Mouse (Mus musculus): ENCODE results near the gene Mast3. TPM values are rescaled to one million over a fixed set of nuclear protein-coding genes. Genes with fewer than 3 reads are reported as not detected.
A peak's percentile ranks its signal among the peaks of the same experiment; 100 is the strongest.

Mast3 gene
- polyA plus RNA-seq, 1 experiment from 2014 or later: 10.7 TPM

GRCm38 (mm10) chr8:70846371-70847154, 41.7 kb upstream of the Mast3 start:
- Histone ChIP-seq H3K9me3 (ENCODE audit: control insufficient read depth, low read depth, low read length) (no peaks in the 10 kb centered on the region), H3K4me2 (replicated peaks; ENCODE audit: low read depth, low read length) (no peak overlapping the region), H3K27me3 (ENCODE audit: control insufficient read depth, insufficient read depth, low read length) (no peaks in the 10 kb centered on the region), H3K27ac (ENCODE audit: low read length) (no peak overlapping the region), H3K36me3 (ENCODE audit: control insufficient read depth, insufficient read depth, low read length) (no peaks in the 10 kb centered on the region), H3K9ac (replicated peaks; ENCODE audit: low read depth, low read length) (no peak overlapping the region), H3K4me3 (ENCODE audit: low read depth, low read length) (no peak overlapping the region), H3K4me1 (ENCODE audit: control insufficient read depth, insufficient read depth, low read length) (no peaks in the 10 kb centered on the region)
- ATAC-seq (ENCODE audit: insufficient number of reproducible peaks, insufficient read depth, low FRiP score, low read depth): no peak
- 54% methylated on average over 15 of the region's 15 CpGs for WGBS

- H3K36me3 ChIP-seq (ENCODE audit: control insufficient read depth, insufficient read depth, low read length): no peaks in the 10 kb centered on the region
- H3K4me2 ChIP-seq (replicated peaks; ENCODE audit: low read depth, low read length): no peak overlapping the region
- no peak overlapping the region for H3K4me3 ChIP-seq (ENCODE audit: low read depth, low read length)
- H3K27ac ChIP-seq (ENCODE audit: low read length): no peak overlapping the region
- 38% methylated on average over 5 of the region's 5 CpGs for WGBS
- H3K9ac ChIP-seq (replicated peaks; ENCODE audit: low read depth, low read length): no peak overlapping the region
- ATAC-seq (ENCODE audit: insufficient number of reproducible peaks, insufficient read depth, low FRiP score, low read depth): no peak
- H3K9me3 ChIP-seq (ENCODE audit: control insufficient read depth, low read depth, low read length): no peaks in the 10 kb centered on the region
- peaks cover 5% of the 10 kb centered on the region; the same call in 1 of the 2 replicates for H3K4me1 ChIP-seq (ENCODE audit: control insufficient read depth, insufficient read depth, low read length)
- H3K27me3 ChIP-seq (ENCODE audit: control insufficient read depth, insufficient read depth, low read length): no peaks in the 10 kb centered on the region
These were observed 40.3 kb upstream of the Mast3 start for GRCm38 (mm10) chr8:70845108-70845507.

GRCm38 (mm10) chr8:70844523-70844922, 39.7 kb upstream of the Mast3 start:
- Histone ChIP-seq H3K4me2 (replicated peaks; ENCODE audit: low read depth, low read length) (no peak overlapping the region), H3K27ac (ENCODE audit: low read length) (no peak overlapping the region), H3K36me3 (ENCODE audit: control insufficient read depth, insufficient read depth, low read length) (no peaks in the 10 kb centered on the region), H3K27me3 (ENCODE audit: control insufficient read depth, insufficient read depth, low read length) (no peaks in the 10 kb centered on the region), H3K9me3 (ENCODE audit: control insufficient read depth, low read depth, low read length) (no peaks in the 10 kb centered on the region), H3K4me3 (ENCODE audit: low read depth, low read length) (no peak overlapping the region), H3K4me1 (ENCODE audit: control insufficient read depth, insufficient read depth, low read length) (peaks cover 5% of the 10 kb centered on the region; the same call in 1 of the 2 replicates), H3K9ac (replicated peaks; ENCODE audit: low read depth, low read length) (no peak overlapping the region)
- ATAC-seq (ENCODE audit: insufficient number of reproducible peaks, insufficient read depth, low FRiP score, low read depth): no peak
- WGBS: 3% methylated on average over 6 of the region's 6 CpGs

GRCm38 (mm10) chr8:70843941-70844340, 39.1 kb upstream of the Mast3 start:
- Histone ChIP-seq H3K4me1 (ENCODE audit: control insufficient read depth, insufficient read depth, low read length) (peaks cover 5% of the 10 kb centered on the region; the same call in 1 of the 2 replicates), H3K27me3 (ENCODE audit: control insufficient read depth, insufficient read depth, low read length) (no peaks in the 10 kb centered on the region), H3K4me3 (ENCODE audit: low read depth, low read length) (no peak overlapping the region), H3K27ac (ENCODE audit: low read length) (no peak overlapping the region), H3K4me2 (replicated peaks; ENCODE audit: low read depth, low read length) (no peak overlapping the region), H3K9me3 (ENCODE audit: control insufficient read depth, low read depth, low read length) (no peaks in the 10 kb centered on the region), H3K36me3 (ENCODE audit: control insufficient read depth, insufficient read depth, low read length) (no peaks in the 10 kb centered on the region), H3K9ac (replicated peaks; ENCODE audit: low read depth, low read length) (no peak overlapping the region)
- WGBS: 87% methylated on average over 8 of the region's 8 CpGs
- ATAC-seq (ENCODE audit: insufficient number of reproducible peaks, insufficient read depth, low FRiP score, low read depth): no peak

- no peak overlapping the region for H3K4me3 ChIP-seq (ENCODE audit: low read depth, low read length)
- no peak overlapping the region for H3K9ac ChIP-seq (replicated peaks; ENCODE audit: low read depth, low read length)
- no peak overlapping the region for H3K4me2 ChIP-seq (replicated peaks; ENCODE audit: low read depth, low read length)
- H3K9me3 ChIP-seq (ENCODE audit: control insufficient read depth, low read depth, low read length): no peaks in the 10 kb centered on the region
- 82% methylated on average over 5 of the region's 5 CpGs for whole genome bisulfite sequencing
- peaks cover 5% of the 10 kb centered on the region; the same call in 1 of the 2 replicates for H3K4me1 ChIP-seq (ENCODE audit: control insufficient read depth, insufficient read depth, low read length)
- no peaks in the 10 kb centered on the region for H3K27me3 ChIP-seq (ENCODE audit: control insufficient read depth, insufficient read depth, low read length)
- no peaks in the 10 kb centered on the region for H3K36me3 ChIP-seq (ENCODE audit: control insufficient read depth, insufficient read depth, low read length)
- no peak overlapping the region for H3K27ac ChIP-seq (ENCODE audit: low read length)
- no peak for ATAC-seq (ENCODE audit: insufficient number of reproducible peaks, insufficient read depth, low FRiP score, low read depth)
These were observed 38.4 kb upstream of the Mast3 start for GRCm38 (mm10) chr8:70843214-70843773.

- H3K27ac ChIP-seq (ENCODE audit: low read length): no peak overlapping the region
- H3K36me3 ChIP-seq (ENCODE audit: control insufficient read depth, insufficient read depth, low read length): no peaks in the 10 kb centered on the region
- 65% methylated on average over 25 of the region's 25 CpGs for WGBS
- no peak overlapping the region for H3K9ac ChIP-seq (replicated peaks; ENCODE audit: low read depth, low read length)
- H3K27me3 ChIP-seq (ENCODE audit: control insufficient read depth, insufficient read depth, low read length): no peaks in the 10 kb centered on the region
- H3K4me3 ChIP-seq (ENCODE audit: low read depth, low read length): no peak overlapping the region
- peaks cover 5% of the 10 kb centered on the region; the same call in 1 of the 2 replicates for H3K4me1 ChIP-seq (ENCODE audit: control insufficient read depth, insufficient read depth, low read length)
- H3K9me3 ChIP-seq (ENCODE audit: control insufficient read depth, low read depth, low read length): no peaks in the 10 kb centered on the region
- H3K4me2 ChIP-seq (replicated peaks; ENCODE audit: low read depth, low read length): no peak overlapping the region
- ATAC-seq (ENCODE audit: insufficient number of reproducible peaks, insufficient read depth, low FRiP score, low read depth): no peak
These were observed 37.6 kb upstream of the Mast3 start for GRCm38 (mm10) chr8:70842484-70842883.

- H3K27ac ChIP-seq (ENCODE audit: low read length): no peak overlapping the region
- no peak for ATAC-seq (ENCODE audit: insufficient number of reproducible peaks, insufficient read depth, low FRiP score, low read depth)
- peak overlapping the region; percentile 25; the same call in 1 of the 2 replicates for H3K4me2 ChIP-seq (replicated peaks; ENCODE audit: low read depth, low read length)
- WGBS: 24% methylated on average over 22 of the region's 22 CpGs
- no peaks in the 10 kb centered on the region for H3K27me3 ChIP-seq (ENCODE audit: control insufficient read depth, insufficient read depth, low read length)
- no peak overlapping the region for H3K4me3 ChIP-seq (ENCODE audit: low read depth, low read length)
- peaks cover 5% of the 10 kb centered on the region; the same call in 1 of the 2 replicates for H3K4me1 ChIP-seq (ENCODE audit: control insufficient read depth, insufficient read depth, low read length)
- H3K9me3 ChIP-seq (ENCODE audit: control insufficient read depth, low read depth, low read length): no peaks in the 10 kb centered on the region
- H3K36me3 ChIP-seq (ENCODE audit: control insufficient read depth, insufficient read depth, low read length): no peaks in the 10 kb centered on the region
- H3K9ac ChIP-seq (replicated peaks; ENCODE audit: low read depth, low read length): no peak overlapping the region
These were observed 36.6 kb upstream of the Mast3 start for GRCm38 (mm10) chr8:70841147-70842072.

GRCm38 (mm10) chr8:70840590-70840989, 35.7 kb upstream of the Mast3 start:
- no peaks in the 10 kb centered on the region for H3K36me3 ChIP-seq (ENCODE audit: control insufficient read depth, insufficient read depth, low read length)
- no peak overlapping the region for H3K9ac ChIP-seq (replicated peaks; ENCODE audit: low read depth, low read length)
- peak overlapping the region; percentile 69; the same call in 1 of the 2 replicates for H3K27ac ChIP-seq (ENCODE audit: low read length)
- WGBS: 48% methylated on average over 10 of the region's 10 CpGs
- no peak for ATAC-seq (ENCODE audit: insufficient number of reproducible peaks, insufficient read depth, low FRiP score, low read depth)
- H3K4me2 ChIP-seq (replicated peaks; ENCODE audit: low read depth, low read length): 0 out of 2 replicates have a peak overlapping the region, but pooled peaks have one; percentile 25
- H3K27me3 ChIP-seq (ENCODE audit: control insufficient read depth, insufficient read depth, low read length): no peaks in the 10 kb centered on the region
- H3K4me1 ChIP-seq (ENCODE audit: control insufficient read depth, insufficient read depth, low read length): peaks cover 5% of the 10 kb centered on the region; the same call in 1 of the 2 replicates
- no peaks in the 10 kb centered on the region for H3K9me3 ChIP-seq (ENCODE audit: control insufficient read depth, low read depth, low read length)
- H3K4me3 ChIP-seq (ENCODE audit: low read depth, low read length): no peak overlapping the region
